8 mouse cellular contexts compared by ENCODE assay signal in the genomic region with DNA sequence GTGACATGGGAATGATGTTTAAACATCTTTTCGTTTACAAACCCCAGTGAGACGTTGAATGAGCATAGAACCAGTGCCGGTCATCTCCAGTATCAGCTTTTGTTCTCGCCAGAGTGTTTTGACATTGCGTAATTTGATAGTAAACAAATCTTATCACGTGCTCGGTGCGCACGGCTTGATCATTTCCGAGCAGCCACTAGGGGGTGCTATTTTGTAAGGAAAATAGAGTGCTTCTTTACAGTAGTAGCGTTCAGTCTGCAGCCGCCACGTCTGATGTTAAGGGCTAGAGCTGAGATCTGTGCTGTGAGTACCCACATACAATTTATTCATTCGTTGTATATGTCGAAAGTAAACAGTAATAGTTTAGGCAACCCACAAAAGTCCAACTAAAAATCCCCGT.
DNase-seq lines count a peak whose midpoint lies in the region; ATAC-seq and TF ChIP-seq lines count a peak whose summit lies in the region.

No protein-coding gene starts in this region.

- H3K79me2 ChIP-seq in MEL (ENCODE audit: control insufficient read depth, insufficient read depth, low read length, poor library complexity): no peaks in the 10 kb centered on the region

- no peaks in the 10 kb centered on the region for H3K27me3 ChIP-seq in MEL (ENCODE audit: control insufficient read depth in 1 of 2, insufficient read depth in 2 of 2, low read length in 2 of 2)
- no peaks in the 10 kb centered on the region for H3K27me3 ChIP-seq in cerebellum, adult 2 months (ENCODE audit: control insufficient read depth, insufficient read depth, low read length)

- peak; percentile 17 for DNase-seq in MEL (ENCODE audit: low read depth, low spot score)
- DNase-seq in cerebellum, adult 2 months: peak; percentile 67 to 68
- peak; percentile 78 for DNase-seq in heart, postnatal 4 days
- DNase-seq in layer of hippocampus, adult 11-12 months (ENCODE audit: low spot score): peak; percentile 85
- DNase-seq in lung, adult 18-20 months: peak; percentile 63 to 76
- peak; percentile 16 to 65 for DNase-seq in thymus, postnatal 10 days (ENCODE audit: low spot score in 2 of 2)

- no peaks in the 10 kb centered on the region for H3K9me3 ChIP-seq in MEL (replicated peaks; ENCODE audit: insufficient read depth, low read length)

- H3K9ac ChIP-seq in MEL (ENCODE audit: control insufficient read depth, low read depth, low read length, poor library complexity, severe bottlenecking): no peak overlapping the region

- TF ChIP-seq POLR2A in MEL (IDR thresholded peaks at IDR 0.05; ENCODE audit: control insufficient read depth in 1 of 2, insufficient read depth in 1 of 2, low read depth in 1 of 2, low read length in 2 of 2, poor library complexity in 1 of 2): no peak
- TF ChIP-seq POLR2A in cerebellum, adult 2 months (IDR thresholded peaks at IDR 0.05; ENCODE audit: borderline replicate concordance, insufficient read depth, low read length): no peak

- 3% methylated on average over 16 of the region's 16 CpGs for WGBS in cerebellum, adult 2 months

- no peak overlapping the region for H3K4me3 ChIP-seq in MEL (ENCODE audit: control insufficient read depth in 1 of 2, insufficient read depth in 1 of 2, low read depth in 2 of 2, low read length in 2 of 2)
- H3K4me3 ChIP-seq in cerebellum, adult 2 months (replicated peaks; ENCODE audit: insufficient read depth, low read depth, low read length): no peak overlapping the region

- peak; percentile 28 for TF ChIP-seq RAD21 in MEL (IDR thresholded peaks at IDR 0.05; ENCODE audit: low read depth, low read length)

- H3K27ac ChIP-seq in MEL (ENCODE audit: control insufficient read depth, low read depth, low read length): no peak overlapping the region
- no peak overlapping the region for H3K27ac ChIP-seq in cerebellum, adult 2 months (ENCODE audit: insufficient read depth, low read length)

- no peaks in the 10 kb centered on the region for H3K4me1 ChIP-seq in MEL (ENCODE audit: control insufficient read depth in 1 of 2, insufficient read depth in 2 of 2, low read length in 2 of 2)
- H3K4me1 ChIP-seq in cerebellum, adult 2 months (ENCODE audit: control insufficient read depth, insufficient read depth, low read length): no peaks in the 10 kb centered on the region

- peak; percentile 27 to 37 (median 36); a peak in 3 of 6 replicates for TF ChIP-seq CTCF in MEL (IDR thresholded peaks at IDR 0.05 in 2 of 3, conservative IDR thresholded peaks at IDR 0.05 in 1 of 3; ENCODE audit: control insufficient read depth in 1 of 3, insufficient read depth in 1 of 3, low read depth in 2 of 3, low read length in 3 of 3, poor library complexity in 1 of 3, severe bottlenecking in 1 of 3)
- TF ChIP-seq CTCF in cerebellum, adult 2 months (IDR thresholded peaks at IDR 0.05; ENCODE audit: borderline replicate concordance, insufficient read depth, low read depth, low read length): peak; percentile 71

- no peak for TF ChIP-seq EP300 in MEL (IDR thresholded peaks at IDR 0.05; ENCODE audit: low read depth in 1 of 2, low read length in 2 of 2)

- H3K36me3 ChIP-seq in MEL (ENCODE audit: control insufficient read depth in 1 of 2, insufficient read depth in 2 of 2, low read length in 2 of 2): no peaks in the 10 kb centered on the region

- ATAC-seq in frontal cortex, adult (ENCODE audit: low TSS enrichment): peak; percentile 97
- 0 out of 2 replicates have a peak, but pooled peaks have one; percentile 23 for ATAC-seq in neutrophil, adult 5-6 weeks (ENCODE audit: extremely low read depth, insufficient number of reproducible peaks, low FRiP score, poor library complexity, severe bottlenecking)

TF ChIP-seq in MEL, 35 proteins besides CTCF, POLR2A, EP300 and RAD21:
- no peak for TF ChIP-seq ZC3H11A (IDR thresholded peaks at IDR 0.05; ENCODE audit: low read depth, low read length)
- TF ChIP-seq SMC3 (IDR thresholded peaks at IDR 0.05; ENCODE audit: low read depth, low read length): 0 out of 2 replicates have a peak, but pooled peaks have one; percentile 5

Comparison
In these comparisons a context has a peak if more than half of its experiments do, and no peak if none do; other contexts are left out.
1. DNase-seq: peak in every context shown above with its lines; median percentile 85 in layer of hippocampus, adult 11-12 months; 78 in heart, postnatal 4 days; 70 in lung, adult 18-20 months; 68 in cerebellum, adult 2 months; 40 in thymus, postnatal 10 days; 17 in MEL.